Mouse (Mus musculus): ENCODE data around the gene Hsd17b1. TPM values are rescaled to one million over a fixed set of nuclear protein-coding genes. Genes with fewer than 3 reads are reported as not detected.

Gene Hsd17b1
- total RNA-seq, 2 experiments from 2014 or later: 1.2 to 1.4 TPM

- intact Hi-C loops (cut with DNase I): loop anchor here (2.0 kb wide), 1 partner anchor 75 kb away; no protein-coding TSS in a partner anchor
- DNase-seq (ENCODE audit: low spot score in 2 of 2): peak; percentile 82 to 85
These were observed 20.4 kb upstream of the Hsd17b1 start for GRCm38 (mm10) chr11:101057860-101058259.

- intact Hi-C loops (cut with DNase I): loop anchor here (2.0 kb wide), 1 partner anchor 76 kb away; no protein-coding TSS in a partner anchor
These were observed 19.5 kb upstream of the Hsd17b1 start for GRCm38 (mm10) chr11:101058726-101059125.

GRCm38 (mm10) chr11:101059473-101059872, 18.7 kb upstream of the Hsd17b1 start:
- intact Hi-C loops (cut with DNase I): loop anchor here (2.0 kb wide), 1 partner anchor 77 kb away; no protein-coding TSS in a partner anchor
- no peak for DNase-seq (ENCODE audit: low spot score in 2 of 2)

More at GRCm38 (mm10) chr11:101058726-101059125, 19.5 kb upstream of the Hsd17b1 start:
- no peak for DNase-seq (ENCODE audit: low spot score in 2 of 2)

GRCm38 (mm10) chr11:101060126-101060525, 18.1 kb upstream of the Hsd17b1 start:
- peak in 1 of 2 experiments; percentile 79 for DNase-seq (ENCODE audit: low spot score in 2 of 2)
- intact Hi-C loops (cut with DNase I): loop anchor here (1.0 kb wide), 1 partner anchor 9 kb away; no protein-coding TSS in a partner anchor

- no peak for DNase-seq (ENCODE audit: low spot score in 2 of 2)
- intact Hi-C loops (cut with DNase I): no loop called here
These were observed 17.2 kb upstream of the Hsd17b1 start for GRCm38 (mm10) chr11:101061049-101061448.

GRCm38 (mm10) chr11:101062165-101062884, 15.9 kb upstream of the Hsd17b1 start:
- peak in 1 of 2 experiments; percentile 72 for DNase-seq (ENCODE audit: low spot score in 2 of 2)
- intact Hi-C loops (cut with DNase I): no loop called here

- intact Hi-C loops (cut with DNase I): no loop called here
- no peak for DNase-seq (ENCODE audit: low spot score in 2 of 2)
These were observed 15.1 kb upstream of the Hsd17b1 start for GRCm38 (mm10) chr11:101062971-101063675.

GRCm38 (mm10) chr11:101063676-101064327, 14.4 kb upstream of the Hsd17b1 start:
- peak in 1 of 2 experiments; percentile 70 for DNase-seq (ENCODE audit: low spot score in 2 of 2)
- intact Hi-C loops (cut with DNase I): loop anchor here (2.0 kb wide), 1 partner anchor 171 kb away; no protein-coding TSS in a partner anchor

- no peak for DNase-seq (ENCODE audit: low spot score in 2 of 2)
- intact Hi-C loops (cut with DNase I): loop anchor here (2.0 kb wide), 1 partner anchor 172 kb away; no protein-coding TSS in a partner anchor
These were observed 13.7 kb upstream of the Hsd17b1 start for GRCm38 (mm10) chr11:101064462-101064861.

- intact Hi-C loops (cut with DNase I): loop anchor here (2.0 kb wide), 1 partner anchor 172 kb away; no protein-coding TSS in a partner anchor
- no peak for DNase-seq (ENCODE audit: low spot score in 2 of 2)
These were observed 13.2 kb upstream of the Hsd17b1 start for GRCm38 (mm10) chr11:101065002-101065401.

GRCm38 (mm10) chr11:101066549-101067412, 11.4 kb upstream of the Hsd17b1 start:
- peak; percentile 82 to 83 for DNase-seq (ENCODE audit: low spot score in 2 of 2)
- intact Hi-C loops (cut with DNase I): loop anchor here (2.0 kb wide), 1 partner anchor 84 kb away; no protein-coding TSS in a partner anchor

- intact Hi-C loops (cut with DNase I): no loop called here
These were observed 8.6 kb upstream of the Hsd17b1 start, which contains the start of gene Naglu for GRCm38 (mm10) chr11:101069391-101070188. TSS of gene Naglu (plus strand) at chr11:101070012.

GRCm38 (mm10) chr11:101070189-101070527, 8.1 kb upstream of the Hsd17b1 start:
- no peak for DNase-seq (ENCODE audit: low spot score in 2 of 2)
- intact Hi-C loops (cut with DNase I): no loop called here

More at GRCm38 (mm10) chr11:101069391-101070188, 8.6 kb upstream of the Hsd17b1 start, which contains the start of gene Naglu:
- DNase-seq (ENCODE audit: low spot score in 2 of 2): peak; percentile 97

GRCm38 (mm10) chr11:101070987-101071386, 7.2 kb upstream of the Hsd17b1 start:
- intact Hi-C loops (cut with DNase I): no loop called here
- no peak for DNase-seq (ENCODE audit: low spot score in 2 of 2)

GRCm38 (mm10) chr11:101071810-101072428, 6.3 kb upstream of the Hsd17b1 start:
- DNase-seq (ENCODE audit: low spot score in 2 of 2): no peak
- intact Hi-C loops (cut with DNase I): no loop called here

- intact Hi-C loops (cut with DNase I): no loop called here
- DNase-seq (ENCODE audit: low spot score in 2 of 2): no peak
These were observed 1.5 kb downstream of the Hsd17b1 start for GRCm38 (mm10) chr11:101079746-101080145.

GRCm38 (mm10) chr11:101080421-101080820, 2.2 kb downstream of the Hsd17b1 start:
- DNase-seq (ENCODE audit: low spot score in 2 of 2): no peak
- intact Hi-C loops (cut with DNase I): no loop called here

GRCm38 (mm10) chr11:101081659-101082058, 3.4 kb downstream of the Hsd17b1 start:
- intact Hi-C loops (cut with DNase I): loop anchor here (2.0 kb wide), 1 partner anchor 95 kb away; no protein-coding TSS in a partner anchor
- no peak for DNase-seq (ENCODE audit: low spot score in 2 of 2)
